Mouse (Mus musculus) embryonic facial prominence, embryonic 11.5 days (tissue): ENCODE measurements around the gene Lcor. TPM values are rescaled to one million over a fixed set of nuclear protein-coding genes. Genes with fewer than 3 reads are reported as not detected.

Experiments used
- ATAC-seq: fragments of 200-750 bp; cut with Nextera tagmentation; replicated peaks from 2 replicates; pipeline ENCODE4 v1.8.0; 2017; ENCODE audit warnings: low read depth; ENCODE audit not compliant: insufficient number of reproducible peaks, low FRiP score, low TSS enrichment
- DNase-seq: peaks from one replicate; pipeline ENCODE4 v3.0.0-alpha.2; 2015; ENCODE audit warnings: low spot score
- H3K27ac ChIP-seq: fragments of 300-500 bp; sonication (generic); replicated peaks from 2 replicates; pipeline ENCODE4 v1.5.1; 2014; ENCODE audit warnings: mild to moderate bottlenecking, low read depth, low read length, control low read depth
- H3K27me3 ChIP-seq: fragments of 300-500 bp; sonication (generic); 2 replicates; pipeline ENCODE4 v1.6.1; 2014; ENCODE audit warnings: mild to moderate bottlenecking, low read length, moderate library complexity, mixed read lengths; ENCODE audit not compliant: control insufficient read depth, insufficient read depth
- H3K36me3 ChIP-seq: fragments of 300-500 bp; sonication (generic); replicated peaks from 2 replicates; pipeline ENCODE4 v1.6.1; 2014; ENCODE audit warnings: low read depth, mild to moderate bottlenecking, low read length, moderate library complexity, mixed read lengths; ENCODE audit not compliant: control insufficient read depth, insufficient read depth
- H3K4me1 ChIP-seq: fragments of 300-500 bp; sonication (generic); 2 replicates; pipeline ENCODE4 v1.6.1; 2014; ENCODE audit warnings: low read length, mixed read lengths; ENCODE audit not compliant: control insufficient read depth, insufficient read depth
- H3K4me2 ChIP-seq: fragments of 300-500 bp; sonication (generic); 2 replicates; pipeline ENCODE4 v1.6.1; 2014; ENCODE audit warnings: low read depth, mild to moderate bottlenecking, control low read depth, low read length, moderate library complexity
- H3K4me3 ChIP-seq: fragments of 300-500 bp; sonication (generic); 2 replicates; pipeline ENCODE4 v1.5.1; 2014; ENCODE audit warnings: low read depth, low read length, control low read depth
- H3K9ac ChIP-seq: fragments of 300-500 bp; sonication (generic); replicated peaks from 2 replicates; pipeline ENCODE4 v1.6.1; 2014; ENCODE audit warnings: mild to moderate bottlenecking, control low read depth, low read length
- H3K9me3 ChIP-seq: fragments of 300-500 bp; sonication (generic); replicated peaks from 2 replicates; pipeline ENCODE4 v1.6.1; 2016; ENCODE audit warnings: mild to moderate bottlenecking, low read length, inconsistent platforms, mixed read lengths; ENCODE audit not compliant: control insufficient read depth
- WGBS: fragments of 180-500 bp; shearing (Covaris S2); extraction: QIAGEN DNeasy Blood & Tissue Kit; methylation state at CpG from one replicate; pipeline ENCODE4 v1.1.7; 2014; 5-methylcytosine and 5-hydroxymethylcytosine counted together
- polyA plus RNA-seq: library from polyadenylated mRNA; unstranded; fragments of >200 nt; fragmentation: Nextera tagmentation; extraction: Ambion mirVana; gene quantifications from 2 replicates; pipeline ENCODE4 v1.2.1, GENCODE M21; 2014

The Lcor gene
- 14.8 and 15.4 TPM in 2 replicates for polyA plus RNA-seq

- H3K4me2 ChIP-seq: peak within 1 kb of the TSS; percentile 78
- WGBS: under 1% methylated on average over 60 of the region's 92 CpGs
Observed at GRCm38 (mm10) chr19:41482190-41482908, at the start of gene Lcor. Gene Lcor (plus strand): TSS chr19:41482637.

GRCm38 (mm10) chr19:41435366-41435765 lies 47.1 kb upstream of the Lcor start:
- ATAC-seq (no peak), DNase-seq (no peak)
- no peaks in the 10 kb centered on the region for H3K4me1 ChIP-seq
- H3K4me2 ChIP-seq: no peak overlapping the region
- WGBS: 85% methylated on average over 10 of the region's 10 CpGs
- H3K27ac ChIP-seq: no peak overlapping the region
- no peak overlapping the region for H3K9ac ChIP-seq
- no peaks in the 10 kb centered on the region for H3K36me3 ChIP-seq
- no peaks in the 10 kb centered on the region for H3K9me3 ChIP-seq
- no peaks in the 10 kb centered on the region for H3K27me3 ChIP-seq
- H3K4me3 ChIP-seq: no peak overlapping the region

More at GRCm38 (mm10) chr19:41482190-41482908, at the start of gene Lcor:
- Histone ChIP-seq H3K27me3 (no peaks in the 10 kb centered on the region), H3K4me1 (no peaks in the 10 kb centered on the region; the same call in 1 of the 2 replicates), H3K36me3 (no peaks in the 10 kb centered on the region), H3K9ac (peak within 1 kb of the TSS; percentile 92), H3K9me3 (no peaks in the 10 kb centered on the region), H3K4me3 (peak within 1 kb of the TSS; percentile 97), H3K27ac (peak within 1 kb of the TSS; percentile 99)
- ATAC-seq (peak; percentile 87), DNase-seq (peak; percentile 86)

DNA sequence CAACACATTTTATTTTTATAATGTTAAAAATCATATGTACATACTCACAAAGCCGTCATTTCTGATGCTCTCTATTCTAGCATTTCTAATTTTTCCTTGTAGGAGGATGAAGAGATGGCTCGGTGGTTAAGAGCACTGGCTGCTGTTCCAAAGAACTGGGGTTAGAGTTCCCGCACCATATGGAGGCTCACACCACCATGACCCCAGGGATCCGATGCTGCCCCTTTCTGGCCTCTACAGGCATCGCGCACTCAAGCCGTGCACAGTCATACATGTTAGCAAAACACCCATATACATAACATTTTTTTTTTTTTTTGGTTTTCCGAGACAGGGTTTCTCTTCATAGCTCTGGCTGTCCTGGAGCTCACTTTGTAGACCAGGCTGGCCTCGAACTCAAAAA lies 46.0 kb upstream of the Lcor start:
- H3K4me2 ChIP-seq: no peak overlapping the region
- ATAC-seq (no peak), DNase-seq (no peak)
- H3K4me1 ChIP-seq: no peaks in the 10 kb centered on the region
- H3K27me3 ChIP-seq: no peaks in the 10 kb centered on the region
- no peaks in the 10 kb centered on the region for H3K36me3 ChIP-seq
- no peak overlapping the region for H3K27ac ChIP-seq
- H3K4me3 ChIP-seq: no peak overlapping the region
- WGBS: 92% methylated on average over 9 of the region's 9 CpGs
- no peaks in the 10 kb centered on the region for H3K9me3 ChIP-seq
- H3K9ac ChIP-seq: no peak overlapping the region

DNA sequence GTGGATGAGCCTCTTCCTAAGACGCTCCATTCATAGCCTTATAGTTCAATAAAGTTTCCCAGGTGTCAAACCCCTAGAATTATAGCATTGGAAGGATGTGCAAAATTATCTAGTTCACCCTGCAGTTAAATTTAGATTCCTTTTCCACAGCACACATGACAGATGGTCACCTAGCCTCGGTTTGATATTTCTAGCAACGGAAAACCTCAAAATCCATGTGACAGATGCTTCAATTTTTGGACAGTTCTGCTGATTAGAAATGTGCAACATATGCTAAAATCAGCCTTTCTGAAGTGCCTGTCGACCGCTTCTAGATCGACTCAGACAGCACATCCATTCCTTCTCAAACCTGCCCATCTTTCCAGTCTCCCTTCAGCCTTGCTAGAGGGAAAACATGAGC lies 43.5 kb upstream of the Lcor start:
- Histone ChIP-seq H3K9me3 (no peaks in the 10 kb centered on the region), H3K4me3 (no peak overlapping the region), H3K27me3 (no peaks in the 10 kb centered on the region), H3K4me2 (no peak overlapping the region), H3K4me1 (no peaks in the 10 kb centered on the region), H3K27ac (no peak overlapping the region), H3K9ac (no peak overlapping the region), H3K36me3 (no peaks in the 10 kb centered on the region)
- no peak for ATAC-seq
- WGBS: 86% methylated on average over 6 of the region's 6 CpGs
- no peak for DNase-seq

DNA sequence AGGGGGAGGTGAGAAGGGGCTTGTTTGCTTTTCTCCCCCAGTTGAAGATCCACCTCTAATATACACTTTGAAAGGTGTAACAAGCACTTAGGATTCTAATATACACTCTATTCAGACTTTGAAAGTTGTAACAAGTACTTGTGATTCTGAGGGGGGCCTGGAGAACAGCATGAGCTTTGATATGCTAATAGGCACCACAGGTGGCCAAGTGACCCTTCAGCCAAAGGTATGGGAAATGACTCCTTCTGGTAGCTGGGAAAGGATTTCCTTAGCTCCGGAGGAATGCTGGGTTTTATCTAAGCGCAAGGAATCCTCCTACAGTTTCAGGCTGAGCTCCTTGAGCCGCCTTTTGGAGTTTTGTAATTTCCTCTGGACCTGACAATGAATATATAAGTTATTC lies 41.0 kb upstream of the Lcor start:
- 11% methylated on average over 3 of the region's 3 CpGs for WGBS
- H3K9me3 ChIP-seq: no peaks in the 10 kb centered on the region
- no peaks in the 10 kb centered on the region for H3K27me3 ChIP-seq
- H3K27ac ChIP-seq: no peak overlapping the region
- H3K4me1 ChIP-seq: no peaks in the 10 kb centered on the region
- H3K9ac ChIP-seq: no peak overlapping the region
- no peaks in the 10 kb centered on the region for H3K36me3 ChIP-seq
- ATAC-seq (no peak), DNase-seq (no peak)
- H3K4me3 ChIP-seq: no peak overlapping the region
- no peak overlapping the region for H3K4me2 ChIP-seq

DNA sequence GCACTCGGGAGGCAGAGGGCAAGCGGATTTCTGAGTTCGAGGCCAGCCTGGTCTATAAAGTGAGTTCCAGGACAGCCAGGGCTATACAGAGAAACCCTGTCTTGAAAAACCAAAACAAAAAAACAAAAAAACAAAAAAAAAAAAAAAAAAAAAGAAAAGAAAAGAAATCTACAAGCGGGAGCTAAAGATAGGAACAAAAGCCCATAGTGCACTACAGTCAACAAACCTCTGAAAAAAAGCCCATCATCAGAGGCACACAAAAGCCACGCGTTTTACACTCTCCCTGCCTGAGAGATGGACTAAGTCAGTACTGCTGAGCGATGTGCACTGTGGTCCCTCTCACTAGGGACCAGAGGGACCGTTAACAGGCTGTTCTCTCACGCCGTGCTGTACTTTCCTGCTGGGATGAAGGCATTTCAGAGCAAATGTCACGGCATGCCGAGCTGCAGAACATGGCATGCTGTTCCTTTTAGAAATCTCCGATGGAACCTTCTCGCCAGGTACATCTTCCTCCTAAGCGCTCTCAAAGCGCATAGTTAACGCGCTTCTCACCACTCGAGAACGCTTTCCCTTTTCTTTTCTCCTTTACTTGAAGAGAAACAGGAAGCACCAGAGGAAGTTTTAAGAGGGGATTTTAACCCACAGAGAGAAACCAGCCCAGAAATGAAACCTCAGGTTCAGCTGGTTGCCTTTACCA lies 40.4 kb upstream of the Lcor start:
- WGBS: 17% methylated on average over 20 of the region's 20 CpGs
- no peak overlapping the region for H3K9ac ChIP-seq
- peak overlapping the region; percentile 29 for H3K4me2 ChIP-seq

GRCm38 (mm10) chr19:41442608-41442969 lies 39.8 kb upstream of the Lcor start:
- Histone ChIP-seq H3K9ac (no peak overlapping the region), H3K27me3 (no peaks in the 10 kb centered on the region), H3K36me3 (no peaks in the 10 kb centered on the region), H3K9me3 (no peaks in the 10 kb centered on the region), H3K4me1 (no peaks in the 10 kb centered on the region), H3K4me2 (no peak overlapping the region), H3K27ac (no peak overlapping the region), H3K4me3 (no peak overlapping the region)
- peak; percentile 76 for DNase-seq
- WGBS: 11% methylated on average over 6 of the region's 6 CpGs
- ATAC-seq: no peak

More for the DNA sequence above, 40.4 kb upstream of the Lcor start:
- no peak overlapping the region for H3K27ac ChIP-seq
- ATAC-seq (no peak), DNase-seq (no peak)
- no peak overlapping the region for H3K4me3 ChIP-seq
- H3K4me1 ChIP-seq: no peaks in the 10 kb centered on the region
- no peaks in the 10 kb centered on the region for H3K9me3 ChIP-seq
- no peaks in the 10 kb centered on the region for H3K27me3 ChIP-seq
- no peaks in the 10 kb centered on the region for H3K36me3 ChIP-seq

DNA sequence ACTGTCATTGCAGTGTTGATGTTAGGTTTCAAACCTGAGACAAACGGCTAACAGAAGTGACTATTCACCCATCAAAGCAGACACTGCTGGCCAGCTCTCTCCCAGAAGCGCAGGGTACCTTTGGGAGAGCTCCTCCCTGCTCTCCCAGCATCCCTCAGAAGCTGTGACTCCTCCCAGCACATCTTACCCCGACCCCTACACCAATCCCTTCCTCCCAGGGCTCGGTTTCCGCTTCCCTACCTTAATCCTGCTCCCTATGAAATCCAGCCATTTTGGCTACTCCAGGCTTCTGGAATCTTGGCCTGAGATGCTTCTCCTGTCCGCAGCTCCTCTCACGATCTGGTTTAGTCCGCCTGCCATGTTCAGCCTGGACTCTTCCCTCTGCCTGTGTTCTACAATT lies 37.9 kb upstream of the Lcor start:
- no peak overlapping the region for H3K9ac ChIP-seq
- no peaks in the 10 kb centered on the region for H3K9me3 ChIP-seq
- no peaks in the 10 kb centered on the region for H3K36me3 ChIP-seq
- 66% methylated on average over 8 of the region's 8 CpGs for WGBS
- DNase-seq: no peak
- H3K27ac ChIP-seq: no peak overlapping the region
- H3K4me3 ChIP-seq: no peak overlapping the region
- no peaks in the 10 kb centered on the region for H3K27me3 ChIP-seq
- no peak for ATAC-seq
- H3K4me1 ChIP-seq: no peaks in the 10 kb centered on the region
- no peak overlapping the region for H3K4me2 ChIP-seq
